Mouse (Mus musculus) gastrocnemius, postnatal 4 days (tissue): ENCODE data around the gene Stxbp3. TPM values are rescaled to one million over a fixed set of nuclear protein-coding genes. Genes with fewer than 3 reads are reported as not detected.
"Not testable (repeated sequence)": the region's sequence is repeated elsewhere in the genome, so short reads cannot be mapped to it uniquely, and the experiment has no call there.

ENCODE experiments used
- DNase-seq, 2 experiments: peaks; one replicate each; pipeline ENCODE4 v3.0.0; 2021 to 2022; ENCODE audit warnings: low spot score in 2 of 2, mixed read lengths in 2 of 2
- long read RNA-seq, 2 experiments: library from polyadenylated mRNA; stranded (forward); transcript quantifications; one replicate each; pipeline ENCODE4 v2.0.0; 2021
- total RNA-seq, 2 experiments: library from RNA; stranded (reverse); gene quantifications; 2 replicates each; pipeline ENCODE4 v1.2.3; 2021

The Stxbp3 gene
- total RNA-seq, result 10 to 100 TPM; 40.8 to 44.2 TPM
- long read RNA-seq, experiment 1, transcript Stxbp3-201 (19 exons, 2,419 nt), result major isoform, 22 of 26 reads
- long read RNA-seq, experiment 1, partial matches to known transcripts, result 0 of 26 reads
- long read RNA-seq, experiment 1, other reads (novel, unspliced or antisense), result 4 of 26 reads
- long read RNA-seq, experiment 2, transcript Stxbp3-201 (19 exons, 2,419 nt), result major isoform, 23 of 33 reads
- long read RNA-seq, experiment 2, partial matches to known transcripts, result 2 of 33 reads
- long read RNA-seq, experiment 2, other reads (novel, unspliced or antisense), result 8 of 33 reads

DNA sequence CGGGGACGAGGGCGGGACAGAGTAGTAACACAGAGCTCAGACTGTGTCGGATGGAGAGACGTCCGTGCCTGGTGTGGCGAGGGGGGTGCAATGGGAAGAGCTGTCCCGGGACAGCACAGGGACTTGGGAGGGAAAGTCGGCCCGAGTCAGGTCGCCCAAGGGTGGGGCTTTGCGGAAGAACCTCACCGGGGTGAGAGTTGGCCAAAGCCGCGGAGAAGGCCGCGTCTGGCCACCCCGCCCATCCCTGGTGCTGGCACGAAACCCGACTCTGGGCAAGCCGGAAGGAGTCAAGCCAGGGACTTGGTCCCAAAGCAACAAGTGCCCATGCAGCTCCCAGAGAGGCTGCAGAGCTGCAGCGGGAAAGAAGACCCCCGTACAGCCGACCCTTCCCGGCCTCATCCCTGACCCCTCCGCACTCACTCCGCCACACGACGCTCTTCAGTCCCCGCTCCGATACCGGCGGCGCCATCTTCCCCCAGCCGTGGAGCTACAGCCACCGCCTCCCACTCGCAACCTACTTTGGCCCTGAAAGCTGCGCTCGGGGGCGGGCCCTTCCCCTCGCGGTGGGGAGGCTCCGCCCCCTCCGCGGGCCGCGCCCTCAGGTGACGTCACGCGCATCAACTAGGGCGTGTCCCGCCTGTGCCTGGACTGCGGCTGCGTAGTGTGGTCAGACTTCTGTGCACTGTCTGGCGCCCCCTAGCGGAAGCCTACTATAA, at the start of gene Stxbp3:
Stxbp3 (minus strand) TSS at position 527 of the 716 bp plus-strand sequence.
- peak; percentile 99 for DNase-seq

DNA sequence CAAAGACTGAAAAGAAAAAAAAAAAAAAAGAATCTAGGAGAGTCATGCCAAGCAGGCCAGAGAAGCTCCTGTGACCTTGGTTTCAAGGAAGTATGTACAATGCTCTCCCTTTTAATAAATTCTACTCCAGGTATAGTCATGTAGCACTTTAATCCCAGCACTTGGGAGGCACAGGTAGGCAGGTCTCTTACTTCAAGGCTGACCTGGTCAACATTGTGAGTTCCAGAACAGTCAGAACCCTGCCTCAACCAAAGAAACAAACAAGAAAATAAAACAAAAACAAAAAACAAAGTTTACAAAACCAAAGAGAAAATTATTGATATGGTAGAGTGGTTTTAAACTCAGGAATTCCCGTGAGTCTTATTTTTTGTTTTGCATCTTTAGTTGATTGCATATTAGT, 49.6 kb upstream of the Stxbp3 start, which contains the start of gene Fndc7:
Fndc7 (minus strand) TSS at position 101 of the 400 bp plus-strand sequence.
- DNase-seq, result no peak

DNA sequence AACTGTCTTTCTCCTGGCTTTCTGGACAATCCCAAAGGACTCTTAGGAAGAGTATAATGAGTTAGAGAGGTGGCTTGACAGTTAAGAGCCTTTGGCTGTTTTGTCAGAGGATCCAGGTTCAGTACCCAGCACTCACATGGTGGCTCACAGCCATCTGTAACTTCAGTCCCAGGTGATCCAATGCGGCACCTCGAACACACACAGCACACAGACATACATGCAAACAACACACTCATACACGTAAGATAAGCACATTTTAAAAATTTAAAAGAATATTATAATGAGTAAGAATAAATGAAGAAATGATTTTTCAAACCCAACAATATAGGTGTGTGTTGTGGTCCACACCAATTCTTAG, 47.3 kb upstream of the Stxbp3 start:
- DNase-seq, result no peak

DNA sequence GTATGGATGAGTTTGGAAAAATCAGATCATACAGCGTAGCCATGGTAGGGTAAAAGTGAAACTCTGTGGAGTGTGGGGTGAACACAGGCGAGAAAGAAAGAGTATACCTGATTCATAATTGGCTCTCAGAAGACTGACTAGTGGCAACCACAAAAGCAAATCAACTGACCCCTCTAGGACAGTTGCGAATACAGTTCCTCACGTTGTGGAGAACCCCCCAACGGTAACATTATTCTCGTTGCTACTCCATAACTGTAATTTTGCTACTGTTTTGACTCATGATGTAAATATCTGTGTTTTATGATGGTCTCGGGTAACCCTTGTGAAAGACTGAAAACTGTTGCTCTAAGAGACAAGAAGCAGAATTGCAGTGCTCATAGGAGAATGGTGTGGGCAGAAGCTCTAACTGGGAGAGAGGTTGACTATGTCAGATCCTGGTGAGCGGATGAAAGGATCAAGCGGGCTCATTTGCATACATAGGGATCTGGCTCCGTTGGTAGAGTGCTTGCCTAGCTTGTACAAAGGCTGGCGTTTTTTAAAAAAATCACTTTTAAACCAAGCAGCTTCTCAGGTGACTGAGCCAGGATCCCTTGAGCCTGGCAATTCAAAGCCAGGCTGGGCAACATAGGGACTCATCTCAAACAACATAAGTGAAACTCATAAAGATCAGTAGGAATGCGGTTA, 46.8 kb upstream of the Stxbp3 start:
- no peak for DNase-seq

DNA sequence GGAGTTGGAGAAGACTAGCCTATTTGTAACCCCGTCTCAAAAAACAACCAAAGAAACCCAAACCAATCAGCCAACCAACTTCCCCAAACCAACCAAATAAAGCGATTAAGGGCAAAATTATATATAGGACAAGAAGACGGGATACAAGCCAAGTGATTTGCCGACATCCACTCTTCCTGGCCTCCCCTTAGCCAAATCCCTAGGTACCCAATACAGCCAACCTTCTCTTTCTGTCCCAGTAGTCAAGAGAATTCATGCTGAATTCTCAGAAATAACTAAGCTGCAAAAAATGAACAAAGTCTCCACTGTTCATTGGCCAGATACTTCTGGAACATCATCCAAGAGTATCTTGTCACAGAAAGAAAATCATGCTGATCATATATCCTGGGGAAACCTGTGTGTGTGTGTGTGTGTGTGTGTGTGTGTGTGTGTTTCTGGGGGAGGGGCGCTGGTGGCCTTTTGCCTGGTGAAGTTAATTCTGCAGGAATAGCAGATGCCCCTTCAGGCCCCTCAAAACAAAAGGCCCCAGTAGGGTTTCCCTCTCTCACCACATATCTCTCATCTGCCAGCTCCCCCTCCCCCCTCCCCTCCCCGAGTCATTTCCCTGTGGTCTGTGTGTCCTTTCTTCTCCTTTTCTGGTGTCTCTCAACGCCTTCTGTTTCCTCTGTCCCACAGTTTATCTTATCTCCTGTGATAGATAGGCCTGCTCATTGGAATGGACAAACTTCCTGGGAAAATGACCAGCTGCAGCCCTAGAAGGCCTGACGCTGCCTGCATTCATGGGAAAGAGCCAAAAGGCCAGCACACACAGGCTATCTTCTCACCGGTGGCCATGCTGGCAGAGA, 45.6 kb upstream of the Stxbp3 start:
- DNase-seq, result no peak

DNA sequence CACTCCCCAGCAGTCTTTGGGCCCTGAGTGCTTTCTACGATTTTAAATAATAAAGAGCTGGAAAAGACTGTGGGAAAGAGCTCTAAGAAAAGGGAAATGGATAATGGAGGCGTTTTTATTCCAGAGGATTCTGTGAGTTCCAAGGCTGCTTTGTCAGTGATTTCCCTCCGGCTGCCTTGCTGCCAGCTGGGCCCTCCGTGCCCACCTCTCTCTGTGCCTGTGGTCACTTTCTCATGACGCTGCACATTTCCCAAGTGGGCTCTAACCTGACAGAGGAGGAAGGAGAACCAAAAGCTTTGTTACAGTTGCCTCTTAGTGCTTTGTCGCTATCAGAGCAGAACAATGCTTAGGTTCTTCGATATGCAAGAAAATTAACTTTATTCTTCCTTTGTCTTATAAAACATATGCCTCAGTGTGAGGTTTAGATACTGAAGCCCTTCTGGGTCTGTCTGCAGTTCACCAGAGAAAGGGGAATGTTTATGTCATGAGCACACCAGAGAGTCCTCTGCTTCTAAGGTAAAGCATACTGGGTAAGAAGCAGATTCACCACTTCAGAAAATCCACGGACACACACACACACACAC, 44.5 kb upstream of the Stxbp3 start:
- no peak for DNase-seq

DNA sequence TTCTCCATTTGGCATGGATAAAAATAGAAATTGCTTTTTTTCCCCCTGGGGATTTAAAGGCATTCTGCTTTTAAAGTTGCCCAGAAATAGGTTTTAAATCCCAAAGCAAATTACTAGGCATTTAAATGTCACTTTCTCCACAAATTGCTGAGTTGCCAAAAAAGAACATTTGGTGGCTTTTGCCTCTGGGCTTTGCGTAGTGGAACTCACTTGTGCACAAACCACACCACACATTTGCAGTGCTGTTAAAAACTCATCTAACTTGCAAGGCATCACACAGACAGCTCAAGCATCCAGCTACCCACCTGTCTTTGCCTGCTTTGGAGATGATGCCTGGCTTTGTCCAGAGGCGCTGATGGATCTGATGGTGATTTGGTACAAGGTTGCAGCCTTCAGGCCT, 42.7 kb upstream of the Stxbp3 start:
- no peak for DNase-seq

DNA sequence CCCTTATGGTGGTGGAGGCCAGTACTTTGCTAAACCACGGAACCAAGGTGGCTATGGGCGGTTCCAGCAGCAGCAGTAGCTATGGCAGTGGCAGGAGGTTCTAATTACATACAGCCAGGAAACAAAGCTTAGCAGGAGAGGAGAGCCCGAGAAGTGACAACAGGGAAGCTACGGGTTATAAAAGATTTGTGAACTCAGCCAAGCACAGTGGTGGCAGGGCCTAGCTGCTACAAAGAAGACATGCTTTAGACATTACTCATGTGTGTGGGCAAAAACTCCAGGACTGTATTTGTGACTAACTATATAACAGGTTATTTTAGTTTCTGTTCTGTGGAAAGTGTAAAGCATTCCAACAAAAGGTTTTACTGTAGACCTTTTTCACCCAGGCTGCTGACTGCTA, 41.5 kb upstream of the Stxbp3 start:
- not testable (repeated sequence) for DNase-seq

DNA sequence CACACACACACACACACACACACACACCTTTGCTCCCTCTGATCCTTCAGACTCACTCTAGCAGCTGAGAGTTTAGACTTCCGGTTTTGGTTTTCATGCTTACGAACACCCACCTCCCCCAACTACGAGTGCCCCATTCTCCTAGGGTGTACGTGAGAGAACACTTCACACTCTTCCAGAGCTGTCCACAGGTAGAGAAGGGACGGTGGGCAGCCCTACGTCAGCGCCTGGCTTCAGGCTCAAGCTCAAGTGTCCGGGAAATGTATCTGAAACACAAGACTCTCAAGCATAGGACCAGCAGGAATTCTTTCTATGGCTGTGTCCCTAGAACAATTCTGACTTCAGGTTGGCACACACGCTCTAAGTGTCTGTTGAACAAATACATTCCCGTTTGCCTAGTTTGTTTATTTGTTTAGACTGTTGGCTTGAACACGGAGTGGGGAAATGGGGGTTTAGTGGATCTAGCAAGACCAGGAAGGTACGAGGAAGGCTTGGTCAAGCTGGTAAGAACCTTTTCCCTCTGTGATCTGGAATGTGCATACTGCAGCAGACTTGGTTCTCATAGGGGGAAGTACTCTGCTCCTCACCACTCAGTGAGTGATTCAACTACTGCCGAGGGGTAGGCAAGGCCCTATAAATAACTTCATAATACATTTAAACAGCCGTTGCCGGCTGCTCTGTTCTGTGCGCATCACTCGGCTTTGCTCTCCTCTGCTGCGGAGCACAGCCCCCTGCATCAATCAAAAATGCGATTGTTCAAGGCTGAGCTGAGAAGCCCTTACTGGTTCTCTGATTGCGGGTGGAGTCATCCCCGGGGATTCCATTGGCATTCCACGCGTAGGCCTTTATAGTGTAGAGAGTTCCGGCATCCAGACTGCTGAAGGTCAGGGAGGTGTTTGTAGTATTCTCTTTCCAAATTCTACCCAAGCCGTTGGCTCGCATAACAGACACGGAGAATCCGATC, 40.5 kb upstream of the Stxbp3 start:
- DNase-seq, result peak in 1 of 2 experiments; percentile 31

DNA sequence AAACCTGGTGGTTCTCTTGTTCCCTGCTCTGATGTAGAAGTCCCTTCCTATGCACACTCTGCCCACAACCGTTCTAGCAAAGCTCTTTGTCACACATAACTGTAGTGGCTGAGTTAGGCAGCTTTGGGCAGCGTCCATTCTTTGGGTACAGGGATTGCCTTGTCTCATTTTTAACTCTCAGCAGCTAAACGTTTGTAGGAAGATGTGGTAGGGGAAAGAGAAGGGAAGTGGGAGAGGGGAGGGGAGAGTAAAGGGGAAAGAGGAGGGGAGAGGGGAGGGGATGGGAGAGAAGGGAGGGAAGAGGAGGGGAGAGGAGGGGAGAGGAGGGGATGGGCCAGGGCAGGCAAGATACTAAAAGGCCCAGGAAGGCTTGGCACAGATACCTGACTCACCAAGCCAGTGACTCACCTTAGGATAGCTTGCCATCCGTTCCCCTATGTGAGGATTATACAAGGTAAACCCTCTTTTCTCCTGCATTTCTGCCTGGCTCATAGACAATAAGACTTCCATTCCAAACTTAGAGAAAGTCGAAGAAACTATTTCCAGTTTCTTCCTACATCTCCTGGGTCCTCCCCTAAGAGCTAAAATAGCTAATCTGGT, 39.6 kb upstream of the Stxbp3 start:
- DNase-seq, result no peak

DNA sequence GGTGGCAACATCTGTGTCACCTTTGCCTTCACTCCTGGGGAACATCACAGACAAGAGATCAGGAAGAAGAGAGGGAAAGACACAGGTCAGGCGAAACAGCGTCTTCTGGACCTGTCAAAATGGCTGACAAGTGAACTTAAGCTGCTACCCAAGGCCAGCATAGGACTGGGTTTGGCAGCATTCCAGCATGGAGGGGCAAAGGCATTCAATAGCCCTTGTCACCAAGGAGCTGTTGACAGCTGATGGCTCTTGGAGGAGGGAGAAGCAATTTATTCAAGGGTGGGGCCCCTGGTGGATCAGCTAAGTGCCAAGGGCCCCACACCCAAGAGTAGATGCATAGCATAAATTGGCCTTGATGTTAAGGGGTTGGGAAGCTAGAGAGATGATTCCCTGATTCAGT, 38.8 kb upstream of the Stxbp3 start:
- DNase-seq, result no peak

DNA sequence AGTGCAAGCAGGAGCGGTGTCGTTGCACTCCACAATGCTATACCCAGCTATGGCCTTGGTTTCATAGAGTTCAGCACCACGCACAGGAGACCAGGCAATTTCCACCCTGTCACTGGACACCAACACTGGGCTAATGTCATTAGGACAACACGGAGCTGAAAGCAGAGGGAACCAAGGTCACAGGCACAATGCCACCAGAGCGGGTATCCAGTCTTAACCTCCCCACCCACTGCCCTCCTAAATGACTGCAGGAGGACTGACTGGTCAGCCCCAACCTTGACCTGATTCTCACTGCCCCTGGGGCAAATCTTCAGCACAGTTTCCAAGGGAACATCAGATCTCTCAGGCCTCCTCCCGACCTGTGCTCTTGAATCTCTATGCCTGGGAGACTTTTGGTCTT, 30.3 kb upstream of the Stxbp3 start:
- DNase-seq, result no peak

DNA sequence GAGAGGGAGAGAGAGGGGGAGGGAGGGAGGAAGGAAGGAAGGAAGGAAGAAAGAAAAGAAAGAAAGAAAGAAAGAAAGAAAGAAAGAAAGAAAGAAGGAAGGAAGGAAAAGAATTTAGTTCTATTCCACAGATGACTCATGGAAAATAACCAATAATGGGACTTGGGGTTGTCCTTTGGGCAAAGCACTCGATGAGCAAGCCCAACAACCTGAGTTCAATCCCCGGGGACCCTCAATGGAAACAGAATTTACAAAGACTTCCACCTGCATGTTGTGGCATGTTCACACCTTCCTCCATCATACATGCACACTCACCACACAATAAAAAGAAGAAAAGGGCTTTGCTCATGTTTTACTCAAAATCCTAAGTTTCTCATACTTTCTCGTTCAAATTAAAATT, 27.1 kb upstream of the Stxbp3 start:
- DNase-seq, result no peak

DNA sequence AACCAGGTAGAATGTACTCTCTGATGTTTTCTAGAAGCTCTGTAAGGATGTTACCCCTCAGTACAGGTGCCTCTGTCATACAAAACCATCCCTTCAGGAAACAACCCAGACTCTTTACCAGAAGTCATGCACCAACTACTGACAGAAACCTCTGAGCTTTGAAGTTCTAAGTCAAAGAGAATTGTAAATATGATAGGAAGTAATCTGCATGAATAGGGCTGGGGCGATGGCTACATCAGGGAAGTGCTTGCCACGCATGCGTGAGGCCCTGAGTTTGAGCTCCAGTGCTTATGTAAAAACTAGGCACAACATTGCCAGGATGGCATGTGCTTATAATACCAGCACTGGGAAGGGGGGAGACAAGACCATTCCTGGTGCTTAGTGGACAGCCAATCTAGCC, 25.4 kb upstream of the Stxbp3 start:
- no peak for DNase-seq

DNA sequence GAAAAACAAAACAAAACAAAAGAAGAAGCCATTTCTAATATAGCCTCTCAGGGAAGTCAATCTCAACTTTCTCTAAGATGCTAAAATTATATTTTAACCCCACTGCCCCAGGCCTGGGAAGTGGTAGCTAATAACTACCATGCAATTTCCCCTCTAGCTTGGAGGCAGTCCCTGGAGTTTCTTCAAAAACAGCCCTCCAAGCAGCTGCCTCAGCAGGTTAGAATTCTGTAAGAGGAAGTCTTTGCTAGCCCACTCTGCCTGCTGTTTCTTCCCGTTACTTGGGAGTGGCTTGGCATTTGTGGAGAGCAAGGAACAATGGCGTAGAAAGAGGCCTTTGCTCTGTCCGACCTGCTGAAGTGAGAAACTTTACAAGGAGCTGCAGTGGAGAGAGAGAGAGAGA, 24.8 kb upstream of the Stxbp3 start:
- DNase-seq, result no peak

DNA sequence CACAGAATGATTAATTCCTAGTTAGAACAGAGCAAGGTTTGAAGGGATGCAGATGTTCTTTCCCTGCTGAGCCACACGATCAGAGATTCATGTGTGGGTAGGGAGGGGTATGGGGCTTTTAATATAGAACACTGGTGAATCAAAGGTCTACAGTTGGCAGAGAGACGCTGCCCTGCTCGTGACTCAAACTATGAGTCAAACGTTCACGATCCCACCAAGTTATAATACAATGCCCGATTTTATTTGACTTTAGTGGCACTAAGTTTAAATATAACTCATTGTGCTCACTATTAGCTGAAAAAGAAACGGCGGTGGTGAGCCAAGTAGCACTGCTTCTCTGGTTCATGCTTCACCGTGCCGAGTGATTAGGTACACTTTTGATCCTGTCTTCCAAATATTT, 22.8 kb upstream of the Stxbp3 start:
- DNase-seq, result no peak

DNA sequence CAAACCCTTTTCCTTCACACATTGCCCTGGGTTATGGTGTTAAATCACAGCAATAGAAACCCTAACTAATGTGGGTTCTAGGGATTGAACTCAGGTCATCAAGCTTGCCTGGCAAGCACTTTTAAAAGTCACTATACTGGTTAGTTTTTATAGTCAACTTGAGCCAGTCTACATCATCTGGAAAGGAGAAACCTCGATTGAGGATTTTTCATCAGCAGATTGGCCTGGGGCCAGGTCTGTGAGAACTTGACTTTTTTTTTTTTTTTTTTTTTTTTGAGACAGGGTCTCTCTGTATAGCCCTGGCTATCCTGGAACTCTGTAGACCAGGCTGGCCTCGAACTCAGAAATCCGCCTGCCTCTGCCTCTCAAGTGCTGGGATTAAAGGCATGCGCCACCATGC, 22.0 kb upstream of the Stxbp3 start:
- not testable (repeated sequence) for DNase-seq

DNA sequence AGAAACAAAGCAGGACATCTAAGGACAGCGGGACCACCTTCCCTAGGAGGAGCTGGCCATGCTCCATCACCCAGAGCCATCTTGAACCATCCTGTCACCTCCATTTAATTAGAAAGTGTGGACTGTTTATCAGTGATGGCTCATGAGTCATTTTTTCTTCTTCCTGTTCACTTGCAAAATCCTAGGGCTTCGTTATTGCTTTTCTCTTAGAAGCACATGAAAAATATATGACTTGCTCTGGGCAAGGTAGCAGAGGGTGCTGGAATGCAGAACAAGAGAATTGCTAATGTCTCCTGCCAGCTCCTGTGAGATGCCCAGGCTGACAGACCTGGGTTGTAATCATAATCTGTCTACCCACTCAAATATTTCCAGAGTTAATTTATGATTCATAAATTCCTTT, 20.5 kb upstream of the Stxbp3 start:
- no peak for DNase-seq

DNA sequence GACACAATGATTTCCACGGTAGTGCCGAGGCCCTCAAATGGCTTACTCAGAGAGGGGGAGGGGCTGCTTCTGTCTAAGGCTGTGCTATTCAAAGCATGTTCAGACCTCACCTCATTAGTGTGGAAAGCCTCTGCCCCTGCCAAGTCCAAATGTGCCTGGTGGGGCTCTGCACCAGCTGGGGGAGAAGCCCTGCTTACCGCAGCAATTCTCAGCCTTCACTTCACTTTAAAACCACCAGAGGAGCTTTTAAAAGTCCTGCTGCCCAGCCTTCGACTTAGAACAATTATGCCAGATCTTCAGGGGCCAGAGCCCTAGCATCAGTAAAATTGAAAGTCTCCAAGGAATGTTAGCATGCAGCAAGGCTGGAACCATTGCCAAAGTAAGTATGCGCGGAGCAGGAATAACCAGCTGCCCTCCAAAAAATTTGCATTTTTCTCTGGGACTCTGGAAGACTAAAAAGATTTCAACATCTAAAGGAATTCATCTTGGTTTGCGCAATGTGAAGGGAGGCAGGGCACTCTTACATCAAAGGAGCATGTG, 18.0 kb upstream of the Stxbp3 start:
- peak in 1 of 2 experiments; percentile 55 for DNase-seq
